Mouse (Mus musculus): Measurements from ENCODE around the gene Ly6g6c.
A peak's percentile ranks its signal among the peaks of the same experiment; 100 is the strongest.

Gene Ly6g6c

GRCm38 (mm10) chr17:35064951-35065947, at the start of gene Ly6g6c:
TSS of gene Ly6g6c (plus strand) at chr17:35065388.
- no peak for DNase-seq (ENCODE audit: low read depth, low spot score)

DNA sequence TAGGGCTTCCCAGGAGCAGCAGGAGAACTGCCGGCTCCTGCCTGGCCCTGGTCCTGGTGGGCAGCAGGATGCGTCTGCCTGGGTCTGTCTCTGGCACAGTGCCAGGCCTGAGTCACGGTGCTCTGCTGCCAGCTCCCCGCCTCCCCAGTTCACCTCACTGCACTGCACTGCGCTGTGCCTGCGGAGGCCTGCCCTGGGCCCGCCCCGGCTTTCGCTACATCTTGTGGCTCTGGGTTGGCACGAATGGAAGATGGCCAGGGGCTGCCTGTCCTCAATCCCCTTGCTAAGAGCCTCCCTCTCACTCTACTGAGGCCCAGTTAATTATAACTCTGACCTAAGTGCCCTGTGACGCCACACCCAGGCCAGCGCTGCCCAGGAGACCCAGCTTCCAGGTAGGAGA, 48.8 kb upstream of the Ly6g6c start, which contains the start of gene Vwa7:
Gene Vwa7, plus strand, starts transcription at position 204 of the 400 bp plus-strand sequence.
- no peak for DNase-seq (ENCODE audit: low read depth, low spot score)

DNA sequence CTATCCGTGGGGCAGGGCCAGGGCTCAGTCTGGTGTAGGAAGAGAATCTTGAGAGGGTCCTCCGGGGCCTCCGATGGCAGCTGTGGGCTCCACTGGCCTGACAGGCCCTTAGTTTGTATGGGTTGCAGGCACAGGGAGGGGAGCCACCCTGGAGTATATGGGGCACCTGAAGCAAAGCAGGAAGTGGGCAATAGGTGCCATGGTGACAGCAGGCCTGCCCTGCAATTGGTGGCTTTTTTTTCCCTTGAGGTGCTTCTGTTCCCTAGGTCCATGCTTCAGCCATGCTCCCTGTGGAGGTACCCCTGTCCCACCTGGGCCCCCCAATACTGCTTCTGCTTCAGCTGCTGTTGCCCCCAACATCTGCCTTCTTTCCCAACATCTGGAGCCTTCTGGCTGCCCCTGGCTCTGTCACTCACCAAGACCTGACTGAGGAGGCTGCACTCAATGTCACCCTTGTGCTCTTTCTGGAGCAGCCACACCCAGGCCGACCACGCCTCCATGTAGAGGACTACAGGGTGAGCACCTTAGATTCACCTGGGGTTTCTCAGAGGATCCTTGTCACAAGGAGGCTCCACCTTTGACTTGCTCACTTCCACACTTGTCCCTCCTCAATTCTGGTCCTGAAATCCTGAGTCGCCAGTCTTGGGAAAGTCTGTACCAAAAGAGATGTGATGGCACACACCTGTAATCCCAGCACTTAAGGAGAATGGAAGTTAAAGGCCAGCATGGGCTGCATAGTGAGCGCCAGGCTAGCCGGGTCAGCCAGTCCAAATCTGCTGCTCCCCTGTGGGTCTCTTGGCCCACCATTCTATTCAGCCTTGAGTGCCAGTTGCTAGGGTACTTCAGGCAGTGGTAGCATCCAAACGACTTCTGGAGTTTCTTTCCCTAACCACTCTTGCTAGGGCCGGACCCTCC, 48.1 kb upstream of the Ly6g6c start:
- peak; percentile 51 for DNase-seq (ENCODE audit: low read depth, low spot score)

DNA sequence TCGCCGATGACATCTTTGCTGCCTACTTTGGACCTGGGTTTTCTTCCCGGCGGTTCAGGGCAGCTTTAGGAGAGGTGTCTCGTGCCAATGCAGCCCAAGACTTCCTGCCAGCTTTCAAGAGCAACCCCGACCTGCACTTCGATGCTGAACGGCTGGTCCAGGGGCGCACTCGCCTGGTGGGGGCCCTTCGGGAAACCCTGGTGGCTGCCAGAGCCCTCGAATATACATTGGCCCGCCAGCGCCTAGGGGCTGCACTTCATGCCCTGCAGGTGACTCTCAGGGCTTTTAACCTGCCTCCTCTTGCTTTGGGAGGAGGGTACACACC, 47.5 kb upstream of the Ly6g6c start:
- DNase-seq (ENCODE audit: low read depth, low spot score), result no peak

- DNase-seq (ENCODE audit: low read depth, low spot score), result no peak
Observed at GRCm38 (mm10) chr17:35018171-35018570, 47.0 kb upstream of the Ly6g6c start.

DNA sequence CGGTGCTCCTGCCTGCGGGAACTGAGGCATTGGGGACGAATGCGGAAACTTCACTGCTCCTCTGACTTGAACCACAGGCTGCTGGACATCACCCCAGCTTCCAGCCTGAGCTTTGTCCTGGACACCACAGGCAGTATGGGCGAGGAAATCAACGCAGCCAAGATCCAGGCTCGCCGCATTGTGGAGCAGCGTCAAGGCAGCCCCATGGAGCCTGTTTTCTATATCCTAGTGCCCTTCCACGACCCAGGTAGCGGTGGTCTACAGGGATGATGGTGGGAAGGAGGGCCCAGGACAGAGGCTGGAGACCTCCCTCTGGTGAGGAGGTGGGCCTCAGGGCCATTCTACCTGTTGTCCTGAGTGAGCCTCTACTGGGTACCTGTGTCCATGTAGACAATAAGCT, 45.3 kb upstream of the Ly6g6c start:
- no peak for DNase-seq (ENCODE audit: low read depth, low spot score)

DNA sequence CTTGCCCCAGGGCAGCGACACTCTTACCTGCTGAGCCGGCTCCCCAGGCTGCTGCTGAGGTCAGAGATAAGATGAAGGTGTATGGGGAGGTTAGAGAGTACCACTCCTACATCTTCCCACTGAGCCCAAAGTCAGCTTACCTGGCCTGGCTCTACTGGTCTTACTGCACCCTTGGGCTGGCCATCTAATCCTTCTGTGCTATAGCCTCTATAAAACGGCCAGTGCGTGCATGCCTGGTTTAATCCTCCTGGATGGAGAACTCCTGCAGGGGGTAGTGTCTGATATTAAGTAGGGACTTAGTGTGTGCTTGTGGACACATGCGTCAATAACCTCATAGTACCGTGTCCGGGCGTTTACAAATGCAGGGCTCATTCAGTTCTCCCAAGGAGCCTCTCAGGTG, 44.6 kb upstream of the Ly6g6c start:
- DNase-seq (ENCODE audit: low read depth, low spot score), result no peak

DNA sequence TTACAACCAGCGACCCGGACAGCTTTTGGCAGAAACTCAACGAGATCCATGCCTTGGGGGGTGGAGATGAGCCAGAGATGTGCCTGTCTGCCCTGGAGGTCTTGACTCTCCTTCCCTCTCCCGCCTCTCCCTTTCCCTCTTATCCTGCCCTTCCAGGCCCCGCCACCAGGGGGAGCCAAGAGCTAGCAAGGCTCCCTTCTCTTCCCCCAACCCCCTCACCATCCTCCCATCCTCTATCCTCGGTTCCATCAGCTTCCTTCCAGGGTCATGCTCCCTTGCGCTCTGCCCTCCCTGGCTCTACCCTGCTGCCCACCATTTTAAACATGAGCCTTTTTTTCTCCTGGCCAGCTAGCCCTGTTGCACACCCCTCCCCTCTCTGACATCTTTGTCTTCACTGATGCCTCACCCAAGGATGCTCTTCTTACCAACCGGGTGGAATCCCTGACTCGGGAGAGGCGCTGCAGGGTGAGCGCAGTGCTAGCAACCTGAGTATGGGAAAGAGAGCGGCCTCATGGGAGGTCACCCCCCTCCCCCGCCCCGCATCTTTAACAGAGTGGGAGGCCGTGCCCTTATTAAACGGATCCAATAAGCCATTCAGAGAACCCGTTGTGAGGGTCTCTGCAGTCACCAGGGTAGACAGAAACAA, 43.9 kb upstream of the Ly6g6c start:
- DNase-seq (ENCODE audit: low read depth, low spot score), result peak; percentile 74

DNA sequence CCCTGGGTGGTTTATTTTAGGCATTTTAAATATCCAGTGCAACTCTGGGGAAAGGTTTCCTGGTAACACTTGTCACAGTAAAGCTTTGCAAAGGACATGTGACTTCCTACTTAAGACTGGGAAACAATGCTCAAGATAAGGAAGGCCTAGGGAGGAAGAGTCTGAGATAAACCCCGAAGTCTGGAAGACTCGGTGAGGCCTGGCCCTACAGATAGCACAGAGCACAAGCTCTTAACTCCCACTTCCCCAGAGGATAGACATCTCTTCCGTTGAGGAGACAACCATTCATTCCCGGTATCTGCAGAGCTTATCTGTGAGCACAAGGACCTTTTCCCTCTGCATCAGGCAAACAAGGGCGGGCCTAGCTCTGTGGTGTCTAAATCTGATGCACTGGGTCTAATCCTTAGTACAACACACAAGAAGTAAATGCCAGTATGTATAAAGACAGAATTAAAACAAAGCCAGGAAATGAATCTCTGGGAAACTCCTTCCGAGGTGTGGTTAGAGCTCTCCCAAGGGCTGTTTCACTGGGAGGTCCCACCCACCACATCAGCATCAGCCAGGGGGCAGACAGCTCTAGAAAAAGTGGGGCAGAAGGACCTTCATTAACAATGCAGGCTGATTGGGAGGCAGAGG, 43.2 kb upstream of the Ly6g6c start:
- no peak for DNase-seq (ENCODE audit: low read depth, low spot score)

DNA sequence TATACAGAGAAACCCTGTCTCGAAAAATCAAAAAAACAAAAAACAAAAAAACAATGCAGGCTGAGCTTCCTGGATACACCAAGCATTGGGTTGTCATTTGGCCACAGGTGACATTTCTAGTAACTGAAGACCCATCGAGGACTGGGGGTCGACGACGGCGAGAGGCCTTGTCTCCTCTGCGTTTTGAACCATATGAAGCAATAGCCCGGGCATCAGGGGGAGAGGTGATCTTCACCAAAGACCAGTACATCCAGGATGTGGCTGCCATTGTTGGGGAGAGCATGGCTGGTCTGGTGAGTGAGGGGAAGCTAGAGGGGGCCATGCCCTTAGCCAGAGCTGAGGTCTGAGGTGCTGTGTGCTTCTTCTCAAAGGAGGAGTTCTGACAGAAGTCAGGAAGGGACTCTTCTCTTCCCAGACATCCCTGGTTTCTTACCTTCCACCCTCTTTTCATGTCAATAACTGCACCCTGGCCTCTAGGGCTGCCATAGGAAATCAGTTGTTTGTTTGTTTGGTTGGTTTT, 42.6 kb upstream of the Ly6g6c start:
- no peak for DNase-seq (ENCODE audit: low read depth, low spot score)

DNA sequence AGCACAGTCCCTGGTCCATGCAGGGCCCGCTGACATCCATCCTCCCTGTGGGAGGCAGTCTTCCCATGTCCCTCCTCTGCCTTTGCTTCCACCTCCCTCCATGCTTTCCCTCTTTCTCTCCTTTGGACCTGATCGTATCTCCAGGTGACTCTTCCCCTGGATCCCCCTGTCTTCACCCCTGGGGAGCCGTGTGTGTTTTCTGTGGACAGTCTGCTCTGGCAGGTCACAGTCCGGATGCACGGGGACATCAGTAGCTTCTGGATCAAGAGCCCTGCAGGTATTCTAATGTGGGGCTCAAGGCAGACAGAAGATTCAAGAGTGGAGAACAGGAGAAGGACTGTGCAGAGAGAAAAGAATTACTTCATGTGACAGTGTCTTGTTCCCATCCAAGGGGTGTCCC, 42.0 kb upstream of the Ly6g6c start:
- DNase-seq (ENCODE audit: low read depth, low spot score), result no peak

DNA sequence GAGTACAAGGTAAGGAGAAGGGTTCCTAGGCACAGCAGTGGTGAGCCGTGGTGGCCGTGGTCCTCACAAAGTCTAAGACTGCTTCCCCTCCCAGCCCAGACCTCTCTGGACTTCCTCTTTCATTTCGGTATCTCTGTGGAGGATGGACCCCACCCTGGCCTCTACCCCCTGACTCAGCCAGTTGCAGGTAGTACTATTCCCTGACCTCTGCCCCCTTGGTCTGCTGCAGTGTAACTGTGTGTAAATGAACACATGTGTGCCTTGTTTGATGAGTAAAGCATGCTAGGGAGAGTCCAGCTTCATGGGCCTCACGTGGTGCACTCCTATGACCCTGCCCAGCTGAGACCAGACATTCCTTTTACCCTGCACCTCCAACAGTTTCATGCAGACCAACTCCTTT, 41.4 kb upstream of the Ly6g6c start:
- peak; percentile 41 for DNase-seq (ENCODE audit: low read depth, low spot score)

DNA sequence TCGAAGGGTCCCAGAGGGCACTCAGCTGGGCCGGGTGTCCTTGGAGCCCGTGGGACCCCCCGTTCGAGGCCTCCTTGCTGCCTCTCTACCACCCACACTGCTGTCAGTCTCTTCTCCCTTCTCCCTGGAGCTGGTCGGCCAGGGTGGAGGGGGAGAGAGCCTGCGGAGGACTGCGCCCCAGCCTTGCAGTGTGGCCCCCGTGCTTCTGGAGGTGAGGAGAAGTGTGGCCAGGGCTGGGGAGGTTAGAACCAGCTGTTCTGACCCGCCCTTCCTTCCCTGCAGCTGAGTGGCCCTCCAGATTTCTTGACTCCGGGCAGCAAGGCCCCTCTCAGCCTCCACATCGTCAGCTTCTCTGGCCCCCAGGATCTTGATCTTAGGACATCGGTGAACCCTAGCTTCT, 40.9 kb upstream of the Ly6g6c start:
- DNase-seq (ENCODE audit: low read depth, low spot score), result no peak

GRCm38 (mm10) chr17:35024691-35025488, 40.3 kb upstream of the Ly6g6c start:
- no peak for DNase-seq (ENCODE audit: low read depth, low spot score)

DNA sequence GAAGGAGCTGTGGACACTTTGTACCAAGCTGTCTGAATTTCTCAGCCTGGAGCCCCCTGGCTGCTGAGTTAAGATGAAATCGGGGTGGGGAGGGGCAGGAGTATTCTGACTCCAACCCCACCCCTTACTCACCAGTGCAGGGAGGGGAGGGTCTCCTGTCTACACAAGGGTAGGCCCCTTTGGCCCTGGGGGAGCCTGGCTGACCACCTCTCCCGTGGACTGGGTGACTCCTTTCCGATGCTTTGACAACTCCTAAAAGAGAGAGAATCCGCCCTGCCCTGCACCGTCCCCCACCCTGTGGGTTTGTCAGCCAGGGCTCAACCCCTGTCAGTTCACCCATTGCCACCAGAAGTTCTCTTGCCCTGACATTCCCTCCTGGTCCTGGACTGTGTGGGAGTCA, 39.0 kb upstream of the Ly6g6c start:
- no peak for DNase-seq (ENCODE audit: low read depth, low spot score)

DNA sequence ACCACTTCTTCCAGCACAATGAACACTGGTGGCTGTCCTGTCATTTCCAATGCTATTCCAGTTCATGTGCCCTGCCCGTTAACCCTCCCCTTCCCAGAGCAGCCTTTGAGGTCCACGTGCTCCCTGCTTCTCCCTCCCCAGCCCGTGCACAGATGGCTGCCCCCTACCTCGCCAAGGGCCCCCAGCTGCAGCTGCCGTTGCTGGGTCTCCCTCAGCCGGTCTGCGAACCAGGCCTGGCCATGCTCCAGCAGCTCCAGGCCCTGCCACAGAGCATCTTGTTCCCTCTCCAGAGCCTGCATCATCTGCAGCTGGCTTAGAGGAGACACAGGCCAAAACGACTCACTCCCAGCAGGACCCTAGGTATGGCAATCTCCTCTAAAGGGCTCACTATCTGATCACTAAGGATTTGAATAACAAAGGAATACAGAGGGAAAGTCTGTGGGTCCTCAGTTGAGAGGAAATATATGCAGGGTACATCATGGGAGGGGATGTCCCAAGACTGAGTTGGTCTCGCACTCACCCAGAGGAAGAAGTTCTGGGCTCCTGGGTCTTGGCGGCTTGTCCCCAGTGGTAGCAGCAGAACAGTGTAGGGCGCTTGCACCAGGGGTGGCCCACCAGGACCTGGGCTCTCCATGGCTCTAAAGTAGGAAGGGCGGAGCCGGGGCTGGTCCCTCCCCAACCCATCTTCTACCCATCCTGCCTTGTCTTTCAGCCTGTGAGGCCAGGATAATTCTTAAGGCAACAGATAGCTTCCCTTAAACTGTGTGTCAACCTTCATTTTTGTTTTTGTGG, 37.7 kb upstream of the Ly6g6c start, which contains the start of gene Sapcd1:
Gene Sapcd1, minus strand, starts transcription at position 740 of the 792 bp plus-strand sequence.
- peak; percentile 84 for DNase-seq (ENCODE audit: low read depth, low spot score)

- DNase-seq (ENCODE audit: low read depth, low spot score), result no peak
Observed at GRCm38 (mm10) chr17:35028315-35028714, 36.9 kb upstream of the Ly6g6c start.

DNA sequence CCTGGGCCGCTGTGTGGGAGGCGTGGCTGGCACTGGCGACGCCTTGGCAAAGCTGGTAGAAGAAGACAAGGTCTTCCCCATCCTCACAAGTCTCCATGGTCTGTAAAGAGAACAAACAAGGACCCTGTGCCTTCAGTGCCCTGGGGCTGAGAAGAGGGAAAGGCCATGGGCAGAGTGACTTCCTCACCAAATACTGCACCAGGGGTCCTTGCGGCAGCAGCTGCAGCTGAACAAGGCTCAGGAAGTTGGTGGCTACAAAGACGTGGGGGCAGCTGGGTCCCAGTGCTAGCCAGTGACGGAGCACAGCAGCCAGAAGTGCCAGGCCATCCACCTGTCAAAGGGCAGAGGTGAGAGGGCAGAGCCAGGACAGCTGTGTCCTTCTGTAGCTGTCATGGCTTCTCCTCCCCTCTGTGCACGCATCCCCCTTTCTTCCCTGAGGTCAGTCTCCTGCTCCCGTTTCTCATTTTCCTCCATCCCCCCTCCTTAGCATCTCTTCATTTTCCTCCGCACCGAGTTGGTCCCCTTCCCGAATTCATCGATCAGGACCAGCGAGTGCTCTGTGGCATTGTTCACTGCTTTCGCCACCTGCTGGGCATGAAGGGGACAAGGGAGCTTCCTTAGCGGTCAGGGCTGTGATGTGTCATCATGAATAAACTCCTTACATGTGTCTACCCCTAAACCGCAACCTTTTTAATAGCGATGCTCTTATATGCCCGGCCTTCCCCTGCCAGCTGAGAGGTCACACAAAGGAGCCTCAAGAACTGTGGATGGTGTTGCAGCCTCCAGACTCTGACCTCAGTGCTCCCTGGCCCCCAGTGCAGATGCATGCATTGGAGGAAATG, 35.3 kb upstream of the Ly6g6c start:
- no peak for DNase-seq (ENCODE audit: low read depth, low spot score)

All from A20 (cell line).